Mouse (Mus musculus): ENCODE measurements around the gene Rnf114.

DNA sequence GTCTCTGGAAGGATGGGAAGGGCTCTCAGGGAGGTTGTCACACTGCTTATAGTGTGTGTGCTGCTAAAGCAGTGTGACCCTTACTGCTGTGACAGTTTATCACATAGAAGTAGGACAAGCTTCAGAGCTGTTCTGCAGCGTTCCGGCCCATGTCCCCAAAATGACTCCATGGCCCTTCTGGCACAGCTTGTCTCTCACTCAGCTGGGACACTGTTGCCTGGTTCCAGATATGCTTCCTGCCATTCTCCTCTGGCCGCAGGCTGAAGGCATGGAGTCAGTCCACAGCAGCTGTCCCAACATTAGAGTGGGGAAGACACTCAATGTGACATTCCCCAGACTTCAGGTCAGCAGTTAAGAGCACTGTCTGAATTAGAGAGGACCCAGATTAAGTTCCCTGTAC, 33.9 kb upstream of the Rnf114 start:
- TF ChIP-seq CTCF (IDR thresholded peaks at IDR 0.05; ENCODE audit: borderline replicate concordance, control insufficient read depth, extremely low read depth, insufficient read depth, low read length, poor library complexity) = no peak
- TF ChIP-seq POLR2A (IDR thresholded peaks at IDR 0.05; ENCODE audit: control insufficient read depth, extremely low read depth, insufficient read depth, low read length, poor library complexity) = no peak

All from thymus, adult 2 months (tissue).